Mouse (Mus musculus) heart, embryonic 16.5 days (tissue): Measurements from ENCODE around the gene Stip1. TPM values are rescaled to one million over a fixed set of nuclear protein-coding genes. Genes with fewer than 3 reads are reported as not detected.
A peak's percentile ranks its signal among the peaks of the same experiment; 100 is the strongest.

ENCODE experiments used
- ATAC-seq: fragments of 200-750 bp; cut with Nextera tagmentation; replicated peaks from 2 replicates; pipeline ENCODE4 v1.8.0; 2017; ENCODE audit warnings: moderate number of reproducible peaks; ENCODE audit not compliant: insufficient read depth, low FRiP score; ENCODE audit errors: extremely low read depth
- H3K27ac ChIP-seq: fragments of 300-500 bp; sonication (generic); 2 replicates; pipeline ENCODE4 v1.5.1; 2014; ENCODE audit warnings: mild to moderate bottlenecking, low read length, control low read depth, moderate library complexity
- H3K27me3 ChIP-seq: fragments of 300-500 bp; sonication (generic); 2 replicates; pipeline ENCODE4 v1.6.1; 2014; ENCODE audit warnings: low read length, mixed read lengths; ENCODE audit not compliant: control insufficient read depth, insufficient read depth
- H3K36me3 ChIP-seq: fragments of 300-500 bp; sonication (generic); 2 replicates; pipeline ENCODE4 v1.6.1; 2014; ENCODE audit not compliant: control insufficient read depth, insufficient read depth
- H3K4me1 ChIP-seq: fragments of 300-500 bp; sonication (generic); 2 replicates; pipeline ENCODE4 v1.6.1; 2014; ENCODE audit warnings: low read length, mixed read lengths; ENCODE audit not compliant: control insufficient read depth, insufficient read depth
- H3K4me2 ChIP-seq: fragments of 300-500 bp; sonication (generic); 2 replicates; pipeline ENCODE4 v1.6.1; 2014; ENCODE audit warnings: low read depth, mild to moderate bottlenecking, control low read depth, low read length
- H3K4me3 ChIP-seq: fragments of 300-500 bp; sonication (generic); 2 replicates; pipeline ENCODE4 v1.5.1; 2014; ENCODE audit warnings: mild to moderate bottlenecking, control low read depth, low read length
- H3K9ac ChIP-seq: fragments of 300-500 bp; sonication (generic); 2 replicates; pipeline ENCODE4 v1.6.1; 2014; ENCODE audit warnings: low read length, control low read depth
- H3K9me3 ChIP-seq: fragments of 300-500 bp; sonication (generic); replicated peaks from 2 replicates; pipeline ENCODE4 v1.6.1; 2016; ENCODE audit warnings: low read length; ENCODE audit not compliant: control insufficient read depth
- WGBS: fragments of 180-500 bp; shearing (Covaris S2); extraction: QIAGEN DNeasy Blood & Tissue Kit; methylation state at CpG from one replicate; pipeline ENCODE4 v1.1.7; 2014; 5-methylcytosine and 5-hydroxymethylcytosine counted together
- polyA plus RNA-seq: library from polyadenylated mRNA; unstranded; fragments of >200 nt; fragmentation: Nextera tagmentation; extraction: Ambion mirVana; gene quantifications from 2 replicates; pipeline ENCODE4 v1.2.1, GENCODE M21; 2015

The Stip1 gene
- polyA plus RNA-seq, 1 experiment from 2014 or later, result 195 TPM

DNA sequence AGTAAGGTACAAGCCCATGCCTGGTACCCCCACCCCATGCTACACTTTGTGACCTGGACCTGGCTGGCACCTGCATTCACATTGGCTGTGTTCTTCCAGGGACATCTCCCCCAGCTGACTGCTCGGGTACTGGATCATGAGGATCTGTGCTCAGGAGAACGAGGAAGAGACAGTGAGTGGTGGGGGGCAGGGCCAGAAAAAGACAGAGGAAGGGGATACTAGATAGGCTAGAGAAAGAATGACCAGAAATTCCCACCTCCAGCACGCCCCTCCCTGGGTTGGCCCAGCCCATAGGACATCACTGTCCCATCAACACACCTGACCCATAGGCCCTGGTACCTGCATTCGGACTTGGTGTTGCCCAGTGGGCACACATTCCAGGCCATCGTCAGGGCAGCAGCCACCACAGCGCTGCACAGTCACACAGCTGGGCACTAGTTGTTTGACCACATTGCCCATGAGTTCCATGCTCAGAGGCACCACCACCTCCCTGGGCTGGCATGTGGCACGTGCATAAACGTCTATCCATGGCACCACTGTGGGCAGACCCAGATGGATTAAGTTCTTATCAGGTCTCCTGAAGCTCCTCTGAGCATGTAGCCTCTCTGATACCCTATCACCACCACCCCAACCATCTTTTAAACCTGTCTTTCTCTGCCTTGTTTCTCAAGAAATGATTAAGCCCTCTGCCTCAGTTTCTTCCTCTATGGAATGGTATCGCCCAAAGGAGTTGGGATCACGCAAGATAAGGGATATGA, 53.6 kb downstream of the Stip1 start:
- Histone ChIP-seq H3K27ac (peak overlapping the region; percentile 99), H3K4me2 (peak overlapping the region; percentile 88), H3K9me3 (no peaks in the 10 kb centered on the region), H3K4me1 (peaks cover 21% of the 10 kb centered on the region), H3K27me3 (no peaks in the 10 kb centered on the region), H3K9ac (peak overlapping the region; percentile 97), H3K4me3 (peak overlapping the region; percentile 86), H3K36me3 (peaks cover 24% of the 10 kb centered on the region)
- ATAC-seq, result no peak
- 52% methylated on average over 10 of the region's 10 CpGs for WGBS

DNA sequence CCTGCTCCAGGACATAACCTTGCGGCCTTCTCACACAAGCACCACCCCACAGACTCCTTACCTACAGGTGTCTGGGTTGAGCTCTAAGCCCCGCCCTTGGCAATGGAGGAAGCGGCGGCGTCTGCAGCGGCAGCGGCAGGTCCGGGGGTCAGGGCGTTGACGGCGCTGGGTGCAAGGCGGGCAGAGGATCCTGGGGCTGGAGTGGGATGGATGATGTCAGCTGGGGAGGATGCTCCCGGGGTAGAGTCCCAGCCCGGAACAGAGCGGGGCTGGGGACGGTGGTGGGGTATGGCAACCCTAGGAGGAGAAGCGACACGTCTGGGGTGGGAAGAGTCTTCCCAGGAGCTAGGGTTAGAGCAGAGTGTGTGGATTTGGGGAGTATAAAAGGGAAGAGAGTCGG, 54.5 kb downstream of the Stip1 start:
- Histone ChIP-seq H3K4me3 (no peak overlapping the region), H3K4me2 (no peak overlapping the region), H3K9me3 (no peaks in the 10 kb centered on the region), H3K36me3 (peaks cover 24% of the 10 kb centered on the region), H3K9ac (no peak overlapping the region), H3K4me1 (peaks cover 24% of the 10 kb centered on the region), H3K27ac (no peak overlapping the region), H3K27me3 (no peaks in the 10 kb centered on the region)
- 80% methylated on average over 19 of the region's 19 CpGs for WGBS
- ATAC-seq, result no peak

DNA sequence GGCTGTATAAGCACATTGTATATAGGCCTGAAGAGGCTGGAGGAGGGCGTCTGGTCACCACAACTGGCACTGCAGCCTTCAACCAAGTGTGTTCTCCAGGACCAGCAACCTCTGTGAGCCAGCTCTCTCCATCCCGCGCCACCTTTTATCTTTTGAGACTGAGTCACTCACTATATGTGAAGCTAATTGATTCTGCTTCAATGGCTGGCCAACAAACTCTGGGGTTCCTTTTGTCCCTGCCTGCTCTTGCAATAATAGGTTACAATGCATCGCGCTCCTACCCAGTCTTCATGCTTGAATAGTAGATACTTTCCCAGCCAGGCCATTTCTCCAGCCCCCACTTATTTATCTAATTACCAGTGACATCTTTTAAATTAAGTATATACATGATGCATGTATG, 56.1 kb downstream of the Stip1 start:
- Histone ChIP-seq H3K9ac (no peak overlapping the region), H3K27ac (no peak overlapping the region), H3K4me1 (peaks cover 31% of the 10 kb centered on the region), H3K9me3 (no peaks in the 10 kb centered on the region), H3K4me2 (no peak overlapping the region), H3K36me3 (peaks cover 25% of the 10 kb centered on the region), H3K4me3 (no peak overlapping the region), H3K27me3 (no peaks in the 10 kb centered on the region)
- ATAC-seq, result no peak
- 97% methylated on average over 5 of the region's 5 CpGs for WGBS

DNA sequence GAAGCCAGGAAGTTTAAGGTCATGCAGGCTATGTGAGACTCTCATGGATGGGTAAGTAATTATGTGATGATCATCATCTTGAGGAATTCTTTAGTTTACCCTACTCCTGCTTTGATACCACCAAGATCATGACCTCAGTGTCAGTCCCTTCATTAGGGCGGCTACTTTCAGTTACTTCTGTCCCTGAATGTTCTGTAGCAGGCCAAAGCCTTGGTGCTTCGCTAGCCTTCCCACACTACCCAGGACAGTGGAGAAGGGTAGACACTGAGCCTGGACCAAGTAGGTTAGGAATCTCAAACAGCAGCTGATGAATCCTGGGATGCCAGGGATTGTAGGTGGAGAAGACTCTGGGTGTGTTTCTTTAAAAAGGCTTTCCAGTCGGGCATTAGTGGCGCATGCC, 58.3 kb downstream of the Stip1 start:
- Histone ChIP-seq H3K9ac (no peak overlapping the region), H3K27ac (peak overlapping the region; percentile 98)
- 80% methylated on average over 4 of the region's 4 CpGs for WGBS

DNA sequence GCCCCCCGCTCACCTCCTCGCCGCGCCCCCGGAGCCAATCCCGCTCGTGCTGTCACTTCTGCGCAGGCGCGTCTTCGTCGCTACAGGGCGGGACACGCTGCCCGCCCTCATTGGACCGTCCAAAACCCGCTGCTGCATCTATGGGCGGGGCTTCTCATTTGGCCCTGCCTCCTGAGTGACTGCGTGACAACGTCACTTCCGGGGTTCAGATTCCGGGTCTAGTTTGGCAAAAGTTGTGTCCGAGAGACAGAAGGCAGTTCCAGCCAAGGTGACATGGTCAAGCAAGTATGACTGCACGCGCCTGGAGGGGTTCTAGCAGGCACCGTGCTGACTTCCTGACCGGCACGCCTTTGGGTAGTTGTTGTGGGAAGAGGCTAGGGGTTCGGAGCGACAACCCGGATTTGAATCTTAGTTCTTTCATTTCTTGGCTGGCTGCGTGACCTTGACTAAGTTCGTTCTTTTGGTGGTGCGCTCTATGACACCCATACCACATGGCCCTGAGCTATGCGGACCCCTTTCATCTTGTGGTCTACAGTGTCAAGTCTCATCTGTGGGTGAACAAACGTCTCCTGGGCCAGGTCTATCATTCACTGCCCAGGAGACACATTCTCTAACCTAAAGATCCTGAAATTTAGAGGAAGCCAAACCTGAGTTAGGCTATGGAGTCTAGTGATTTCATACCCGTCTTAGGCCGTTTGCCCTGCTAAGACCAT, 59.2 kb downstream of the Stip1 start, which contains the start of gene Fkbp2:
Gene Fkbp2, minus strand, starts transcription at position 121 of the 713 bp plus-strand sequence.
- Histone ChIP-seq H3K9me3 (no peaks in the 10 kb centered on the region), H3K4me1 (peaks cover 34% of the 10 kb centered on the region), H3K4me3 (peak within 1 kb of the TSS; percentile 61), H3K27ac (peak within 1 kb of the TSS; percentile 98), H3K27me3 (no peaks in the 10 kb centered on the region), H3K9ac (peak within 1 kb of the TSS; percentile 84), H3K36me3 (peaks cover 41% of the 10 kb centered on the region), H3K4me2 (peak within 1 kb of the TSS; percentile 85)
- ATAC-seq, result peak; percentile 84
- WGBS, result under 1% methylated on average over 38 of the region's 38 CpGs

More for the DNA sequence above, 58.3 kb downstream of the Stip1 start:
- Histone ChIP-seq H3K4me1 (peaks cover 39% of the 10 kb centered on the region), H3K27me3 (no peaks in the 10 kb centered on the region), H3K9me3 (no peaks in the 10 kb centered on the region), H3K4me2 (peak overlapping the region; percentile 85), H3K4me3 (no peak overlapping the region), H3K36me3 (peaks cover 41% of the 10 kb centered on the region)
- ATAC-seq, result no peak

DNA sequence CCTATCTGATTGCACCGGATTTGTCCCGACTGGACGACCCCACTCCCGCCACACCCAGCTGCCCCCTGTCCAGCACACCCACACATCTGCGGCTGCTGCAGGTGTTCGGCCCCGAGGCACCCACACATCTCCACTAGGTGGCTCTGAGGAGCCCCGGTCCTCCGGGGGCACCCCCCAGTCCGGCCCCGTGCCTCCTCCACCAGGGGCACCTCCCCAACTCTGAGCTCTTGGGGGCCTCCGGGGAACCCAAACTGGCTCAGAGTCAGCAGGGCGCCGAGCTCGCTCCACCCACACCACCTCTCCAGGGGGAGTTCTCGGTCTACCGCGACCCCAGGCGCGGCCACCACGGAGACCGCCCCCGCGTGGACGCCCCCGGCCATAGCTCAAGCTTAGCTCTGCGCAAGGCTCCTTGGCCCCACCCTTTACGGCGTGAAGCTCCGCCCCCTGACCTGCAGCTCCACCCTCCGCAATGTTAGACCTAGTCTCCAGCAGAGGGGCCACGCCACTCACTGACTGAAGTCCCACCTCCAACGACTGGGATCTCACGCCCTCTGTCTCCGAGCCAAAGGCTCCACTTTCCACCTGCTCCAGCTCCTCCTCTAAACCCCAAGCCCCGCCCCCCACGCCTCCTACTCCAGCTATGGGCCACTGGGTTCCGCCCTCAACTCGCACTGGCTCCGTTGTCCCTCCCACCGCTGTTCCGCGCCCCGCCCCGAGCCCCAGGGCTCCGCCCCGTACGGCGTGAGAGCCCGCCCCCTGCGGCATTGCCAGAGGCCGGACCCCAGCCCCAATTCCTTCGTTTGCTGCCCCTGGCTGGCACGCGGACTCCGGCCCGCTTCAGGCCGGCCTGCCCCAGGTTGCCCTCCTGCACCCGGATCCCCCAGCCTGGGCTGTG, 60.0 kb downstream of the Stip1 start:
- H3K9ac ChIP-seq, result peak overlapping the region; percentile 81
- WGBS, result under 1% methylated on average over 57 of the region's 59 CpGs
- peaks cover 38% of the 10 kb centered on the region for H3K36me3 ChIP-seq
- peak; percentile 87 for ATAC-seq
- H3K27me3 ChIP-seq, result no peaks in the 10 kb centered on the region
- H3K4me2 ChIP-seq, result peak overlapping the region; percentile 75
- H3K4me1 ChIP-seq, result peaks cover 34% of the 10 kb centered on the region
- H3K9me3 ChIP-seq, result no peaks in the 10 kb centered on the region
- peak overlapping the region; percentile 98 for H3K27ac ChIP-seq
- peak overlapping the region; percentile 61 for H3K4me3 ChIP-seq

DNA sequence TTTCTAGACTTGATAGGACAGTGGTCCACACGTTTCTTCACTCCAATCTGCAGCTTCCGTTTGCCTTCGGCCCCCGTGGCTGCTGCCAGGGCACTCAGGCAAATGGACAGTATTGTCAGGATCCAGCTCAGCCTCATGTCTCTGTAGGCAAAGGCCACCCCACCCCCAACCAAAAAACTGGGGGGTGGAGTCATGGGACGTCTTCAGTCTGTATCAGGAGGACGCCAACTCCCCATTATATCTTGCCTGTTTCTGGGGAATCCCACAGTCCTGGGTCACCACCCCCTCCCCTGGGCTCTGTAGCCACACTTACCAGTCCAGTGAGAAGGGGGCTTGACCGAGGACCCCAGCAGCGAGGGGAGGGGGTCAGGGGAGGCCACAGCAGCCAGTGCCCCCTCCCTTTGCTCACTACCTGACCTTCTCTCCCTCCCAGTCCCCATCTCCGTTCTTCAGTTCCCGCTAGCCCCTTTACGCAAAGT, 60.7 kb downstream of the Stip1 start:
- H3K27me3 ChIP-seq, result no peaks in the 10 kb centered on the region
- peak overlapping the region; percentile 98 for H3K27ac ChIP-seq
- peaks cover 35% of the 10 kb centered on the region for H3K4me1 ChIP-seq
- peak overlapping the region; percentile 61 for H3K4me3 ChIP-seq
- H3K9me3 ChIP-seq, result no peaks in the 10 kb centered on the region
- 7% methylated on average over 11 of the region's 11 CpGs for WGBS
- peak overlapping the region; percentile 81 for H3K9ac ChIP-seq
- peak overlapping the region; percentile 75 for H3K4me2 ChIP-seq
- ATAC-seq, result no peak
- peaks cover 34% of the 10 kb centered on the region for H3K36me3 ChIP-seq

DNA sequence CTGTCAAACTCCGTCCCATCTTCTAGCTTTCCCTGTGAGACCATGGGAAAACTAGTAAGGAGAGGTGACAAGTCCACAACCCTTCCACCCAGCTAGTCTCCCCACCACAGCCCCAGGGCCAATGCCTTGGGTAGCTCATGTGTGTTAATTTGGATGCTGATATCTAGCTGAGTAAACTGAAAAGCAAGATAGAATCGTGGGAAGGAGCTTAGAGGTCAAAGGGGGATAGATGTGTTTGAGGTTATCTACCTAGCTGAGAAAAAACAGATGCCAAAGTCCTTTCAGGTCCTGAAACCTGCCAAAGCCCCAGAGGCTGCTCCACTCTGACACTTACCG, 61.2 kb downstream of the Stip1 start:
- H3K4me3 ChIP-seq, result peak overlapping the region; percentile 61
- H3K4me2 ChIP-seq, result peak overlapping the region; percentile 75
- H3K9ac ChIP-seq, result peak overlapping the region; percentile 81
- H3K27me3 ChIP-seq, result no peaks in the 10 kb centered on the region
- H3K9me3 ChIP-seq, result no peaks in the 10 kb centered on the region
- H3K27ac ChIP-seq, result peak overlapping the region; percentile 98; the same call in 1 of the 2 replicates
- ATAC-seq, result no peak
- WGBS, result 30% methylated on average over 3 of the region's 3 CpGs
- peaks cover 30% of the 10 kb centered on the region for H3K36me3 ChIP-seq
- H3K4me1 ChIP-seq, result peaks cover 40% of the 10 kb centered on the region
